Comparison of ENCODE assay signal across 8 mouse cellular contexts in genomic region chr7:133122379-133123243, GRCm38 (mm10). TPM values are rescaled to one million over a fixed set of nuclear protein-coding genes. Genes with fewer than 3 reads are reported as not detected.
DNase-seq lines count a peak whose midpoint lies in the region; ATAC-seq and TF ChIP-seq lines count a peak whose summit lies in the region.

No protein-coding gene starts in this region.

- TF ChIP-seq POLR2A in liver, adult 2 months (IDR thresholded peaks at IDR 0.05; ENCODE audit: extremely low read depth, insufficient read depth, low read length) = no peak

- H3K9ac ChIP-seq in liver, adult 2 months (ENCODE audit: low read depth, low read length) = peak overlapping the region; percentile 85
- peak overlapping the region; percentile 99 for H3K9ac ChIP-seq in neural tube, embryonic 12.5 days

- peak overlapping the region; percentile 99 for H3K4me2 ChIP-seq in neural tube, embryonic 12.5 days (replicated peaks)

- H3K27ac ChIP-seq in liver, adult 2 months (replicated peaks; ENCODE audit: insufficient read depth, low read depth, low read length) = peak overlapping the region; percentile 42
- peak overlapping the region; percentile 99 for H3K27ac ChIP-seq in neural tube, embryonic 12.5 days

- no peak for ATAC-seq in megakaryocyte, adult 5-6 weeks (ENCODE audit: poor library complexity, severe bottlenecking)
- peak; percentile 42 for ATAC-seq in neural tube, embryonic 12.5 days (ENCODE audit: low FRiP score, low read depth)

- H3K36me3 ChIP-seq in megakaryocyte, embryonic 14.5 days (replicated peaks; ENCODE audit: low read length) = no peaks in the 10 kb centered on the region
- H3K36me3 ChIP-seq in liver, adult 2 months (ENCODE audit: control insufficient read depth, insufficient read depth, low read length) = no peaks in the 10 kb centered on the region
- no peaks in the 10 kb centered on the region for H3K36me3 ChIP-seq in neural tube, embryonic 12.5 days

- H3K79me2 ChIP-seq in liver, adult 2 months (ENCODE audit: control insufficient read depth, insufficient read depth, low read length) = no peaks in the 10 kb centered on the region; the same call in 1 of the 2 replicates

- 1% methylated on average over 73 of the region's 102 CpGs for WGBS in liver, adult 2 months
- WGBS in neural tube, embryonic 12.5 days = under 1% methylated on average over 82 of the region's 102 CpGs

- H3K9me3 ChIP-seq in megakaryocyte, embryonic 14.5 days = no peaks in the 10 kb centered on the region
- no peaks in the 10 kb centered on the region for H3K9me3 ChIP-seq in neural tube, embryonic 12.5 days

- H3K27me3 ChIP-seq in megakaryocyte, embryonic 14.5 days (replicated peaks) = peaks cover 4% of the 10 kb centered on the region
- peaks cover 13% of the 10 kb centered on the region for H3K27me3 ChIP-seq in liver, adult 2 months (ENCODE audit: control insufficient read depth, insufficient read depth, low read length)
- no peaks in the 10 kb centered on the region; the same call in 1 of the 2 replicates for H3K27me3 ChIP-seq in neural tube, embryonic 12.5 days (replicated peaks)

- TF ChIP-seq CTCF in liver, adult 2 months (IDR thresholded peaks at IDR 0.05; ENCODE audit: low read depth, low read length) = no peak

- peak overlapping the region; percentile 96 for H3K4me3 ChIP-seq in megakaryocyte, embryonic 14.5 days (replicated peaks)
- H3K4me3 ChIP-seq in liver, adult 2 months (ENCODE audit: insufficient read depth, low read depth, low read length) = peak overlapping the region; percentile 79
- H3K4me3 ChIP-seq in neural tube, embryonic 12.5 days = peak overlapping the region; percentile 85

- DNase-seq in cerebellum, adult 9-11 months = peak; percentile 77
- peak; percentile 51 to 71 for DNase-seq in gastrocnemius, postnatal 4 days (ENCODE audit: low spot score in 2 of 2)
- peak; percentile 47 for DNase-seq in kidney, adult 11 months
- no peak for DNase-seq in liver, adult 2 months (ENCODE audit: extremely low read depth, low read depth, low spot score)
- DNase-seq in yolk sac, embryonic 10.5 days (ENCODE audit: low spot score) = no peak

- H3K4me1 ChIP-seq in megakaryocyte, embryonic 14.5 days = peaks cover 48% of the 10 kb centered on the region
- H3K4me1 ChIP-seq in liver, adult 2 months (ENCODE audit: control insufficient read depth, insufficient read depth, low read length) = peaks cover 7% of the 10 kb centered on the region; the same call in 1 of the 2 replicates
- peaks cover 37% of the 10 kb centered on the region for H3K4me1 ChIP-seq in neural tube, embryonic 12.5 days

RNA-seq across cellular contexts. Expression of gene Fgfr2, which starts 0.5 kb away (rescaled TPM):
- polyA plus RNA-seq in megakaryocyte, embryonic 14.5 days (2012; ENCODE audit: insufficient read depth, low replicate concordance) = 0.45 TPM in 1 of 2 replicates, not detected in the other
- total RNA-seq in megakaryocyte, adult 5-6 weeks (2015) = 0.41 and 0.51 TPM in 2 replicates
- total RNA-seq in megakaryocyte, adult 5-6 weeks (2017) = 0.26 and 0.41 TPM in 2 replicates
- total RNA-seq in gastrocnemius, postnatal 4 days (2021) = 1 to 10 TPM; 6.5 to 8.0 TPM
- 35.2 and 53.6 TPM in 2 replicates for total RNA-seq in liver, adult 2 months (2014; rRNA removed)
- polyA plus RNA-seq in liver, adult 2 months (2012; rRNA removed) = 16.6 and 16.7 TPM in 2 replicates
- 65.0 and 68.0 TPM in 2 replicates for polyA plus RNA-seq in neural tube, embryonic 12.5 days (2016; fragmentation: Nextera tagmentation; extraction: Ambion mirVana)

RNA-seq across cellular contexts. Expression of gene Ctbp2, which starts 1.5 kb away (rescaled TPM):
- polyA plus RNA-seq in megakaryocyte, embryonic 14.5 days (2012; ENCODE audit: insufficient read depth, low replicate concordance) = 82.6 and 131 TPM in 2 replicates
- total RNA-seq in megakaryocyte, adult 5-6 weeks (2015) = 43.2 and 49.3 TPM in 2 replicates
- total RNA-seq in megakaryocyte, adult 5-6 weeks (2017) = 50.2 and 57.6 TPM in 2 replicates
- 10 to 100 TPM; 46.8 to 57.3 TPM for total RNA-seq in gastrocnemius, postnatal 4 days (2021)
- 3.8 and 5.4 TPM in 2 replicates for total RNA-seq in liver, adult 2 months (2014; rRNA removed)
- polyA plus RNA-seq in liver, adult 2 months (2012; rRNA removed) = 2.2 and 2.5 TPM in 2 replicates
- polyA plus RNA-seq in neural tube, embryonic 12.5 days (2016; fragmentation: Nextera tagmentation; extraction: Ambion mirVana) = 122 and 131 TPM in 2 replicates

Comparison
In these comparisons a context has a peak if more than half of its experiments do, and no peak if none do; other contexts are left out.
1. DNase-seq: peak in cerebellum, adult 9-11 months (single experiment), gastrocnemius, postnatal 4 days (2 of 2) and kidney, adult 11 months (single experiment); none in liver, adult 2 months (single experiment) and yolk sac, embryonic 10.5 days (single experiment).
2. RNA of gene Fgfr2, which starts 0.5 kb away (total RNA-seq): 35.2 to 53.6 TPM in liver, adult 2 months and 6.5 to 8.0 TPM in gastrocnemius, postnatal 4 days; 0.26 to 0.51 TPM in megakaryocyte, adult 5-6 weeks; every median in the first group is over 4 times any median in the second.
3. Peak in every context shown above with its lines, with median percentiles within 50 percentile points of each other: H3K4me3 ChIP-seq.